Mouse (Mus musculus): ENCODE measurements at regions not wholly inside any gene's neighbourhood (a gene's known extent, or its start where the extent isn't known, plus 50 kb on each side); places are given as distances from the start of the nearest gene placed in this dataset.

- Histone ChIP-seq H3K27ac (ENCODE audit: control insufficient read depth, low read depth, low read length) (no peak overlapping the region), H3K4me3 (ENCODE audit: control insufficient read depth in 1 of 2, insufficient read depth in 1 of 2, low read depth in 2 of 2, low read length in 2 of 2) (no peak overlapping the region), H3K9me3 (replicated peaks; ENCODE audit: insufficient read depth, low read length) (no peaks in the 10 kb centered on the region), H3K9ac (ENCODE audit: control insufficient read depth, low read depth, low read length, poor library complexity, severe bottlenecking) (no peak overlapping the region), H3K36me3 (ENCODE audit: control insufficient read depth in 1 of 2, insufficient read depth in 2 of 2, low read length in 2 of 2) (no peaks in the 10 kb centered on the region), H3K27me3 (ENCODE audit: control insufficient read depth in 1 of 2, insufficient read depth in 2 of 2, low read length in 2 of 2) (no peaks in the 10 kb centered on the region), H3K79me2 (ENCODE audit: control insufficient read depth, insufficient read depth, low read length, poor library complexity) (no peaks in the 10 kb centered on the region), H3K4me1 (ENCODE audit: control insufficient read depth in 1 of 2, insufficient read depth in 2 of 2, low read length in 2 of 2) (no peaks in the 10 kb centered on the region)
- no peak for DNase-seq (ENCODE audit: low read depth, low spot score)
- no peak for TF ChIP-seq MYC (IDR thresholded peaks at IDR 0.05; ENCODE audit: low read depth, low read length)
- no peak for TF ChIP-seq MAX (IDR thresholded peaks at IDR 0.05; ENCODE audit: low read length)
- TF ChIP-seq EP300 (IDR thresholded peaks at IDR 0.05; ENCODE audit: low read depth in 1 of 2, low read length in 2 of 2): no peak
- TF ChIP-seq E2F4 (IDR thresholded peaks at IDR 0.05; ENCODE audit: borderline replicate concordance, low read depth, low read length): no peak
- no peak for TF ChIP-seq POLR2AphosphoS2 (IDR thresholded peaks at IDR 0.05; ENCODE audit: low read length)
- TF ChIP-seq RCOR1 (IDR thresholded peaks at IDR 0.05; ENCODE audit: low read depth, low read length): no peak
- TF ChIP-seq TAL1 (IDR thresholded peaks at IDR 0.05; ENCODE audit: low read length): no peak
- TF ChIP-seq ELF1 (IDR thresholded peaks at IDR 0.05; ENCODE audit: low read depth, low read length): no peak
- TF ChIP-seq USF2 (IDR thresholded peaks at IDR 0.05; ENCODE audit: borderline replicate concordance in 1 of 2, insufficient read depth in 1 of 2, low read depth in 1 of 2, low read length in 2 of 2): no peak
- no peak for TF ChIP-seq MYB (IDR thresholded peaks at IDR 0.05; ENCODE audit: low read depth, low read length)
- no peak for TF ChIP-seq MEF2A (IDR thresholded peaks at IDR 0.05; ENCODE audit: extremely low read depth, insufficient replicate concordance, low read depth, low read length, poor library complexity, severe bottlenecking)
- no peak for TF ChIP-seq MXI1 (IDR thresholded peaks at IDR 0.05; ENCODE audit: low read depth, low read length)
- no peak for TF ChIP-seq GABPA (IDR thresholded peaks at IDR 0.05; ENCODE audit: low read depth, low read length)
- no peak for TF ChIP-seq HCFC1 (IDR thresholded peaks at IDR 0.05; ENCODE audit: low read depth, low read length)
These were observed 146.2 kb downstream of the Kcnrg start for GRCm38 (mm10) chr14:61753421-61753820.

GRCm38 (mm10) chr14:61756651-61757050 lies 149.4 kb downstream of the Kcnrg start:
- Histone ChIP-seq H3K9ac (ENCODE audit: control insufficient read depth, low read depth, low read length, poor library complexity, severe bottlenecking) (no peak overlapping the region), H3K27ac (ENCODE audit: control insufficient read depth, low read depth, low read length) (no peak overlapping the region), H3K36me3 (ENCODE audit: control insufficient read depth in 1 of 2, insufficient read depth in 2 of 2, low read length in 2 of 2) (no peaks in the 10 kb centered on the region), H3K79me2 (ENCODE audit: control insufficient read depth, insufficient read depth, low read length, poor library complexity) (no peaks in the 10 kb centered on the region), H3K4me3 (ENCODE audit: control insufficient read depth in 1 of 2, insufficient read depth in 1 of 2, low read depth in 2 of 2, low read length in 2 of 2) (no peak overlapping the region), H3K27me3 (ENCODE audit: control insufficient read depth in 1 of 2, insufficient read depth in 2 of 2, low read length in 2 of 2) (no peaks in the 10 kb centered on the region), H3K4me1 (ENCODE audit: control insufficient read depth in 1 of 2, insufficient read depth in 2 of 2, low read length in 2 of 2) (no peaks in the 10 kb centered on the region), H3K9me3 (replicated peaks; ENCODE audit: insufficient read depth, low read length) (no peaks in the 10 kb centered on the region)
- no peak for DNase-seq (ENCODE audit: low read depth, low spot score)
- TF ChIP-seq SMC3 (IDR thresholded peaks at IDR 0.05; ENCODE audit: low read depth, low read length) (no peak), POLR2AphosphoS2 (IDR thresholded peaks at IDR 0.05; ENCODE audit: low read length) (no peak), MYC (IDR thresholded peaks at IDR 0.05; ENCODE audit: low read depth, low read length) (no peak), CHD1 (IDR thresholded peaks at IDR 0.05; ENCODE audit: low read depth, low read length) (no peak), POLR2A (IDR thresholded peaks at IDR 0.05; ENCODE audit: control insufficient read depth in 1 of 2, insufficient read depth in 1 of 2, low read depth in 1 of 2, low read length in 2 of 2, poor library complexity in 1 of 2) (no peak), UBTF (IDR thresholded peaks at IDR 0.05; ENCODE audit: borderline replicate concordance, insufficient read depth, low read depth, low read length) (no peak), MYB (IDR thresholded peaks at IDR 0.05; ENCODE audit: low read depth, low read length) (no peak), MEF2A (IDR thresholded peaks at IDR 0.05; ENCODE audit: extremely low read depth, insufficient replicate concordance, low read depth, low read length, poor library complexity, severe bottlenecking) (no peak), NELFE (IDR thresholded peaks at IDR 0.05; ENCODE audit: low read depth, low read length) (no peak), NRF1 (IDR thresholded peaks at IDR 0.05; ENCODE audit: insufficient read depth, low read depth, low read length, poor library complexity, severe bottlenecking) (no peak), GABPA (IDR thresholded peaks at IDR 0.05; ENCODE audit: low read depth, low read length) (no peak), BHLHE40 (IDR thresholded peaks at IDR 0.05; ENCODE audit: borderline replicate concordance, low read depth, low read length) (no peak), ZC3H11A (IDR thresholded peaks at IDR 0.05; ENCODE audit: low read depth, low read length) (no peak), CHD2 (IDR thresholded peaks at IDR 0.05; ENCODE audit: low read length) (no peak), ELF1 (IDR thresholded peaks at IDR 0.05; ENCODE audit: low read depth, low read length) (no peak), RAD21 (IDR thresholded peaks at IDR 0.05; ENCODE audit: low read depth, low read length) (no peak), ETS1 (IDR thresholded peaks at IDR 0.05; ENCODE audit: low read depth, low read length) (no peak)

Measured in MEL (cell line).